Mouse (Mus musculus): ENCODE measurements around the gene Igsf3.

Gene Igsf3

GRCm38 (mm10) chr3:101376538-101377247 lies at the start of gene Igsf3:
TSS of gene Igsf3 (plus strand) at chr3:101377083.
- DNase-seq (ENCODE audit: low spot score in 2 of 2) = peak; percentile 88 to 91

DNA sequence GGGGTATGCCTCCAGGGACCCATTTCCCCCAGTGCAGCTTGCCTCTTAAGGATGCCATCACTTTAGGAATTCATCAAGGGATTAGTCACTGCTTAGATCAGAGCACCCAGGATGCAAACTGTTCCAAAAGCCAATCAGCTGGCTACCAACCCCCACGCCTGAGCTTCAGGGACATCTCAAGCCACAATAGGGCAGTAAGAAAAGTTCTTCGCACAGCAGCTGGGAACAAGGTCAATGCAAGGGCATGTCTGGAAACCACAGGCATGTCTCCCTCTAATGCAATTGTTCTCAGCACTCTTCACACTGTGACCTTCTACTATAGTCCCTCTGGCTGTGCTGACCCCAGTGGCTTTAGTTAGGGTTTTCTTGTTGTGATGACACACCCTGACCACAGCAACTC lies 49.6 kb upstream of the Igsf3 start:
- DNase-seq (ENCODE audit: low spot score in 2 of 2) = no peak

- no peak for DNase-seq (ENCODE audit: low spot score in 2 of 2)
Observed at GRCm38 (mm10) chr3:101328617-101329016, 48.3 kb upstream of the Igsf3 start.

DNA sequence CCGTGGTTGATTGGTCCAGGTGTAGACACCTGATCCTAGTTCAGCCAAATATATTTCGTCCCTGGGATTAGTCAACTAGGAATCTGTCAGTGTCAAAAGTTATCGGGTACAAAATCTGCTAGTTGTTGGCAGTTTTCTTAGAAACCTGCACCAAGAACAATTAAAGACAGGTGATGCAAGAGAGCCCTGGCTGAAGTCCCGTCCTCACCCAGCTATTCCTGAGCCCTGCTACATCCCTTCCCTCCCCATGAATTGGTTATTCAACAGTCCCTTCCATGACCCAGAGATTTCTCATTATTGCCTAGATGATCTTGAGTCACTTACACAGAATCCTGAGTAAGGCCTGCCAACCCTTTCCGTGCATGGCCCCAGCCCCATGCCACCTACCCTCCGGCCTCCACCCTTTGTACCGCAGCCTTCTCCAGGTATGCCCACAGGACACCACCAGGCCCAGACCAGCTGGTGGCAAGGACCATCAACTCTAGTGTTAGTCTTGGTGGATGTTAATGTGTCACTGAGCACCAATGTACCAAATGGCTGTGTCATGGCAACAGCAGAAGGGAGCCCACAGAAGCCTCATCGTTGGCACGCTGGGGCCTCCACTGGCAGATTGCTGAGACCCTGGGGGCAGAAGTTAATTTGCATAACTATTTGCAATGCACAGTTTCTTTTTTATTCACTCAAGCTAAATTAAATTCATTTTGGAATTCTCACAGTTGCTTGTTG lies 33.5 kb upstream of the Igsf3 start:
- no peak for DNase-seq (ENCODE audit: low spot score in 2 of 2)

- no peak for DNase-seq (ENCODE audit: low spot score in 2 of 2)
Observed at GRCm38 (mm10) chr3:101344246-101344645, 32.6 kb upstream of the Igsf3 start.

GRCm38 (mm10) chr3:101345299-101345698 lies 31.6 kb upstream of the Igsf3 start:
- DNase-seq (ENCODE audit: low spot score in 2 of 2) = no peak

GRCm38 (mm10) chr3:101346806-101347205 lies 30.1 kb upstream of the Igsf3 start:
- DNase-seq (ENCODE audit: low spot score in 2 of 2) = no peak

- peak in 1 of 2 experiments; percentile 28 for DNase-seq (ENCODE audit: low spot score in 2 of 2)
Observed at GRCm38 (mm10) chr3:101348501-101349161, 28.3 kb upstream of the Igsf3 start.

- peak; percentile 28 to 38 for DNase-seq (ENCODE audit: low spot score in 2 of 2)
Observed at GRCm38 (mm10) chr3:101349542-101350307, 27.2 kb upstream of the Igsf3 start.

- DNase-seq (ENCODE audit: low spot score in 2 of 2) = no peak
Observed at GRCm38 (mm10) chr3:101350406-101350805, 26.5 kb upstream of the Igsf3 start.

GRCm38 (mm10) chr3:101354490-101354889 lies 22.4 kb upstream of the Igsf3 start:
- no peak for DNase-seq (ENCODE audit: low spot score in 2 of 2)

- DNase-seq (ENCODE audit: low spot score in 2 of 2) = no peak
Observed at GRCm38 (mm10) chr3:101355702-101356101, 21.2 kb upstream of the Igsf3 start.

DNA sequence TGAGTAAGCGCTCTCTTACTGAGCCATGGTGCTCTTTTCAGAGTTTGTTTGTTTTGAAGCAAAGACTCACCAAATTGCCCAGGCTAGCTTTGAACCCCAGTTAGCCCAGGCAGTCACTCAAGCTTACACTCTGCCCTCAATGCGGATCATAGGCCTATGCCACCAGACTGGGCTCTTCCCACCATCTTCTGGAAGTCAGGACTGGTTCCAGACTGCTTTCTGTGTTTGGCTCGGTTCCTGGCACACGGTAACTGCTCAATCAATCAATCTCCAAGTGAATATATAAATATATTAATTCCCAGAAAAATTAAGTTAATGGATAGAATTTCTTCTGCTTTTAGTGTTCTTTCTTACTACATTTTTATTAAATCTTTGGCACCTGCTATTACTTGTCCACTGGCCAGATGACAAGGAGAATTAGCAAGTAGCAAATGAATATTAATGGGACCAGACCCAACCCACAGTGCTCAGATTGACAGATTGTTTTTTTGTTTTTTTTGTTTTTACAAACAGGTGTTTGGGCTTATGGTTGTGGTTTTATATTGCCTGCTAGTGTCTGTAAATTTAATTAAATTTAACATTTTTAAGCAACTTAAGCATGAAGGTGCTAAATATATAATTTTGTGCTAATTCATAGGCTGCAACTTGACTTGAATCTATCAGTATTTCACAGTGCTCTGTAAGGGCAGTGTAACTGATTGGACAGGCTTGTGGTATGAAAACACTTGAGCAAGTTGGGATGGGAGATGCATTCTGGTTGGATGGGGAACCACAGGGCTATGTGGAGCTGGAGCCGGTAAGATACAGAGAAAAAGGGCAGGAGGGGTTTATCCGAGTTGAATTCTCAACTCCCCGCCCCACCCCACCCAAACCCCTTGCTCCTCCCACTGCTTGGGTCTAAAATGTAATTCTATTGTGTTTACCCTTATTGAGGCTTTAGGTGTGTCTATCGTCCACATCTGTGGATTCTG lies 20.0 kb upstream of the Igsf3 start:
- DNase-seq (ENCODE audit: low spot score in 2 of 2) = no peak

- no peak for DNase-seq (ENCODE audit: low spot score in 2 of 2)
Observed at GRCm38 (mm10) chr3:101360832-101361231, 16.1 kb upstream of the Igsf3 start.

GRCm38 (mm10) chr3:101362391-101362790 lies 14.5 kb upstream of the Igsf3 start:
- no peak for DNase-seq (ENCODE audit: low spot score in 2 of 2)

- no peak for DNase-seq (ENCODE audit: low spot score in 2 of 2)
Observed at GRCm38 (mm10) chr3:101363574-101363973, 13.3 kb upstream of the Igsf3 start.

DNA sequence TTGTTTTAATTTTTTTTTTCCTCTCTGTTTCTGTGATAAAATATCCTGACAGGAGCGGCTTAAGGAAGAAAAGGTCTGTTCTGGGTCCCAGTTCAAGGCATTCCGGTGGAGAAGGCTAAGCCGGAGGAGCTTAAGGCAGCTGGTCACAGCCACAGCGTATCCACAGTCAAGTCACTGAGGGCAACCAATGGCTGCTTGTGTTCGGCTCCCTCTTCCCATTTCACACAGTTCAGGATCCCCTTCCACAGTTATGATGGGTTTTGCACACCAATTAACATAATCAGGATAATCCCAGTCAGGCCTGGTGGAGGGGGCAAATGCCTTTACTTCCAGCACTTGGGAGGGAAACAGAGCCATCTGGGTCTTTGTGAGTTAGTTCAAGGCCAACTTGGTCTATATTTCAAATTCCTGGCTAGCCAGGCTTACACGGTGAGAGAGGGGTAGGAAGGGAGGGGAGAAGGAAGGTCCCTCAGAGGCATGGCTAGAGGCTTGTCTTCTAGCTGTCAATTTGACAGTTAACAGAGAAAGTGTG lies 11.7 kb upstream of the Igsf3 start:
- no peak for DNase-seq (ENCODE audit: low spot score in 2 of 2)

- DNase-seq (ENCODE audit: low spot score in 2 of 2) = no peak
Observed at GRCm38 (mm10) chr3:101365911-101366310, 11.0 kb upstream of the Igsf3 start.

DNA sequence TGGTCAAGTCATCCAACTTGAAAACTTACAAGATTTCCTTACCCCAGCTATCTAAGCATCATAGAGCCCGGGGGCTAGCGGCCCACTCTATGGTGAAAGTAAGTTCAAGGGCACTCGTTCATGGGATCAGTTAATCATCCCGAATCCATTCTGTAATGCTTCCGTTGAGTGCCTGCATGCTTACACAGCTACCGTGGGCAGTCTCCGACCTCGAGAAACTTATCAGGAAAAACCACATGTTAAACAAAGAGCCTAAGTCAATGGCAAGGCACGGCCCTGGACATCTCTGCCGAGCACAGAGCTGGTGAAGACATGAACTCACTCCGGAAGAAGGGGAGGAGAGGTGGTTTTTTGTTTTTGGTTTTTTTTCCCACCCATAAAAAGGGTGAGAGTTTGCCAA lies 9.5 kb upstream of the Igsf3 start:
- DNase-seq (ENCODE audit: low spot score in 2 of 2) = no peak

DNA sequence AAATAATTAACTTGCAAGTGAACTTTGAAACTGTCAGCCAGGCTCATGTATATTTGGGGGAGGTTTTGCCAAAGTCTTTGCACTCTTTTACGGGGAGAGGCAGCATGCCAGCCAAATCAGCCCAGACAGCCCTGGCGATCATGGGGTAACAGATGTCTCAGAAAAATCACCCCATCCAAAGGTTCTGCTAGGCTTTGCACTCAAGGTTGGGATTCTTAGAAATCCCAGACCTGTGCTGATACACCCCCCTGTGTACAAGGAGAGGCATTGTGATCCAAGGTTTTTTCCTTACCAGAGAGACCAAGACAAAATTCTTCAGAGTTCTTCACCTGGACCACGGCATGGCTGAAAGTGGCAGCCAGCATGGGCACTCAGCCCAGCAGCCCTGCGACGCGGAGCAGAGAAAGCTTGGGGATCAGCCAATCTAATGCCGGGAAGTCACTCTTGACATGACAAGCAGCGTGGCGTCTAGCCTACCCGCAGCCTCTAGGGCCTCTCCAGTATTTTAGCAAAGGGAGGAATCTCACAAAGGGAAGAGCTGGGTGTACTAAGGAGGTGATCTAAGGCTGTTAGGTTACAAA lies 7.5 kb upstream of the Igsf3 start:
- no peak for DNase-seq (ENCODE audit: low spot score in 2 of 2)
